Mouse (Mus musculus) C2C12 (cell line): ENCODE results near the gene Lrrfip2.

ENCODE experiments used
- CTCF ChIP-seq: IDR thresholded peaks from one replicate; pipeline ENCODE4 v1.5.1; 2011; ENCODE audit not compliant: control insufficient read depth, insufficient read depth, insufficient read length
- MAX ChIP-seq: IDR thresholded peaks from one replicate; pipeline ENCODE4 v1.6.1; 2011; ENCODE audit warnings: mild to moderate bottlenecking, control low read depth
- USF1 ChIP-seq: IDR thresholded peaks from one replicate; pipeline ENCODE4 v1.6.1; 2011; ENCODE audit warnings: low read depth, mild to moderate bottlenecking, control low read depth, moderate library complexity

GRCm38 (mm10) chr9:111143387-111143786, 26.0 kb downstream of the Lrrfip2 start:
- no peak for TF ChIP-seq CTCF
- TF ChIP-seq MAX: no peak
- TF ChIP-seq USF1: no peak
